In genomic region chr16:38197299-38197698, GRCm38 (mm10) we compare ENCODE assay signal across 8 mouse cellular contexts.
DNase-seq lines count a peak whose midpoint lies in the region; ATAC-seq and TF ChIP-seq lines count a peak whose summit lies in the region.

No protein-coding gene starts in this region.

- H3K9me3 ChIP-seq in forebrain, embryonic 16.5 days (ENCODE audit: control insufficient read depth, low read length) = no peaks in the 10 kb centered on the region
- no peaks in the 10 kb centered on the region for H3K9me3 ChIP-seq in kidney, embryonic 16.5 days (ENCODE audit: low read length)
- no peaks in the 10 kb centered on the region for H3K9me3 ChIP-seq in liver, postnatal 0 days (ENCODE audit: low read length)
- H3K9me3 ChIP-seq in neural tube, embryonic 15.5 days (replicated peaks) = no peaks in the 10 kb centered on the region

- H3K27me3 ChIP-seq in forebrain, embryonic 16.5 days (replicated peaks; ENCODE audit: control insufficient read depth, insufficient read depth, low read length) = no peaks in the 10 kb centered on the region
- H3K27me3 ChIP-seq in kidney, embryonic 16.5 days (ENCODE audit: insufficient read depth, low read length) = no peaks in the 10 kb centered on the region
- H3K27me3 ChIP-seq in liver, postnatal 0 days (ENCODE audit: insufficient read depth, low read length) = no peaks in the 10 kb centered on the region
- H3K27me3 ChIP-seq in neural tube, embryonic 15.5 days (replicated peaks) = no peaks in the 10 kb centered on the region

- TF ChIP-seq CTCF in liver, postnatal 0 days (IDR thresholded peaks at IDR 0.05; ENCODE audit: low read depth) = peak; percentile 81

- ATAC-seq in forebrain, embryonic 16.5 days = peak; percentile 61
- peak; percentile 57 for ATAC-seq in kidney, embryonic 16.5 days (ENCODE audit: low FRiP score, low TSS enrichment)
- no peak; the same call in 1 of the 2 replicates for ATAC-seq in liver, postnatal 0 days
- ATAC-seq in neural tube, embryonic 15.5 days (ENCODE audit: low FRiP score) = peak; percentile 58

- peaks cover 9% of the 10 kb centered on the region for H3K4me1 ChIP-seq in forebrain, embryonic 16.5 days (replicated peaks; ENCODE audit: control insufficient read depth, insufficient read depth, low read length)
- H3K4me1 ChIP-seq in kidney, embryonic 16.5 days (ENCODE audit: insufficient read depth, low read length) = no peaks in the 10 kb centered on the region
- no peaks in the 10 kb centered on the region for H3K4me1 ChIP-seq in liver, postnatal 0 days (ENCODE audit: insufficient read depth)
- peaks cover 6% of the 10 kb centered on the region; the same call in 1 of the 2 replicates for H3K4me1 ChIP-seq in neural tube, embryonic 15.5 days

- H3K4me3 ChIP-seq in forebrain, embryonic 16.5 days (replicated peaks; ENCODE audit: low read length) = no peak overlapping the region
- H3K4me3 ChIP-seq in kidney, embryonic 16.5 days (ENCODE audit: low read length) = no peak overlapping the region
- no peak overlapping the region for H3K4me3 ChIP-seq in liver, postnatal 0 days (ENCODE audit: low read depth, low read length)
- H3K4me3 ChIP-seq in neural tube, embryonic 15.5 days (replicated peaks) = no peak overlapping the region

- no peak for TF ChIP-seq EP300 in liver, postnatal 0 days (IDR thresholded peaks at IDR 0.05; ENCODE audit: low read depth)

- peaks cover 3% of the 10 kb centered on the region; the same call in 1 of the 2 replicates for H3K36me3 ChIP-seq in forebrain, embryonic 16.5 days (ENCODE audit: control insufficient read depth, insufficient read depth)
- H3K36me3 ChIP-seq in kidney, embryonic 16.5 days (ENCODE audit: insufficient read depth, low read length) = peaks cover 23% of the 10 kb centered on the region
- peaks cover 36% of the 10 kb centered on the region for H3K36me3 ChIP-seq in liver, postnatal 0 days (replicated peaks; ENCODE audit: insufficient read depth, low read length)
- peaks cover 32% of the 10 kb centered on the region for H3K36me3 ChIP-seq in neural tube, embryonic 15.5 days

- 52% methylated on average over 4 of the region's 4 CpGs for WGBS in forebrain, embryonic 16.5 days
- WGBS in kidney, embryonic 16.5 days = 56% methylated on average over 4 of the region's 4 CpGs
- 48% methylated on average over 4 of the region's 4 CpGs for WGBS in liver, postnatal 0 days (ENCODE audit: insufficient replicate concordance)
- WGBS in neural tube, embryonic 15.5 days = 49% methylated on average over 4 of the region's 4 CpGs

- H3K9ac ChIP-seq in forebrain, embryonic 16.5 days (replicated peaks; ENCODE audit: low read depth, low read length) = no peak overlapping the region
- no peak overlapping the region for H3K9ac ChIP-seq in kidney, embryonic 16.5 days (replicated peaks; ENCODE audit: low read length)
- no peak overlapping the region for H3K9ac ChIP-seq in liver, postnatal 0 days (replicated peaks)
- no peak overlapping the region for H3K9ac ChIP-seq in neural tube, embryonic 15.5 days (replicated peaks)

- peak; percentile 37 to 49 for DNase-seq in urinary bladder, postnatal 36 days (ENCODE audit: low spot score in 2 of 2)
- no peak for DNase-seq in urinary bladder, postnatal 4 days (ENCODE audit: low spot score in 2 of 2)
- peak; percentile 51 for DNase-seq in c-Kit-positive CD71-positive TER-119-negative erythroid progenitor cells, embryonic 14.5 days (ENCODE audit: low read depth)
- DNase-seq in liver, postnatal 0 days = peak; percentile 43
- DNase-seq in thymus, postnatal 4 days = peak; percentile 83

- H3K4me2 ChIP-seq in forebrain, embryonic 16.5 days (ENCODE audit: low read length) = no peak overlapping the region
- H3K4me2 ChIP-seq in kidney, embryonic 16.5 days (replicated peaks; ENCODE audit: low read depth, low read length) = no peak overlapping the region
- H3K4me2 ChIP-seq in liver, postnatal 0 days (ENCODE audit: low read depth, low read length) = no peak overlapping the region
- H3K4me2 ChIP-seq in neural tube, embryonic 15.5 days = no peak overlapping the region

- peak overlapping the region; percentile 10; the same call in 1 of the 2 replicates for H3K27ac ChIP-seq in forebrain, embryonic 16.5 days (ENCODE audit: low read length)
- H3K27ac ChIP-seq in kidney, embryonic 16.5 days (ENCODE audit: low read length) = no peak overlapping the region
- no peak overlapping the region for H3K27ac ChIP-seq in liver, postnatal 0 days (ENCODE audit: low read depth)
- H3K27ac ChIP-seq in neural tube, embryonic 15.5 days (replicated peaks) = 0 out of 2 replicates have a peak overlapping the region, but pooled peaks have one; percentile 0

Comparison
In these comparisons a context has a peak if more than half of its experiments do, and no peak if none do; other contexts are left out.
1. DNase-seq: peak in urinary bladder, postnatal 36 days (2 of 2), c-Kit-positive CD71-positive TER-119-negative erythroid progenitor cells, embryonic 14.5 days (single experiment), liver, postnatal 0 days (single experiment) and thymus, postnatal 4 days (single experiment); none in urinary bladder, postnatal 4 days (0 of 2).
2. H3K27ac ChIP-seq: peak in forebrain, embryonic 16.5 days (single experiment) and neural tube, embryonic 15.5 days (single experiment); none in kidney, embryonic 16.5 days (single experiment) and liver, postnatal 0 days (single experiment).